Mouse (Mus musculus) NIH3T3 (cell line): ENCODE data around the gene Gfpt2.
"Not testable (repeated sequence)": the region's sequence is repeated elsewhere in the genome, so short reads cannot be mapped to it uniquely, and the experiment has no call there.

ENCODE experiments used
- DNase-seq: peaks from one replicate; pipeline ENCODE4 v3.0.0-alpha.2; 2012; ENCODE audit warnings: low read depth

Gfpt2 gene

DNA sequence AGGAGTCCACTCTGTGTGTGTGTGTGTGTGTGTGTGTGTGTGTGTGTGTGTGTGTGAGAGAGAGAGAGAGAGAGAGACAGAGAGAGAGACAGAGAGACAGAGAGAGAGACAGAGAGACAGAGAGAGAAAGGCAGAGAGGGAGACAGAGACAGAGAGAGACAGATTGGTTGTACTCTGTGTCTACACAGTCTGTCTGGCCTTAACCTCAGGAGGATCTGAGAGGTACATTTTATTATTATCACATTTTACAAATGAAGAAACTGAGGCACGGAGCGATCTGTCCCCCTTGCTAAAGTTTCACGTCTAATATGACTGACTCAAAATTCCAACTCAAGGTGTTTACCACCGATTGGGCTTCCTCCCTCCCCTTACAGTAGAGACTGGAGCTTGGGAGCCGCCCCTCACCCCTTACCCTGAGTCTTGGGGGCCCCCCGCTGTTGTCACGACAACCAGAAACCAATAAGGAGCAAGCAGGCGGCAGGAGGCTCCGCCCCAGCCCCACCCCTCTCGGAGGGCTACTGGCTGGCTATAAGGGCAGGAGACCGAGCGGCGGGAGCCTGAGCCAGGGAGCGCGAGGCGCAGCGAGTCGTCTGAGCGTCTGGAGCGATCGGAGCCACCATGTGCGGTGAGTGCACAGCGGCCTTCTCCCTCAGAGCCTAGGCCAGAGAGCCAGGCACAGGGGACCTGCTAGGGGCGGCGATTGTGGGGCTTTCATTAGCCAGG lies at the start of gene Gfpt2:
TSS of gene Gfpt2 (plus strand) at position 560 of the 723 bp plus-strand sequence.
- DNase-seq, result peak; percentile 76

DNA sequence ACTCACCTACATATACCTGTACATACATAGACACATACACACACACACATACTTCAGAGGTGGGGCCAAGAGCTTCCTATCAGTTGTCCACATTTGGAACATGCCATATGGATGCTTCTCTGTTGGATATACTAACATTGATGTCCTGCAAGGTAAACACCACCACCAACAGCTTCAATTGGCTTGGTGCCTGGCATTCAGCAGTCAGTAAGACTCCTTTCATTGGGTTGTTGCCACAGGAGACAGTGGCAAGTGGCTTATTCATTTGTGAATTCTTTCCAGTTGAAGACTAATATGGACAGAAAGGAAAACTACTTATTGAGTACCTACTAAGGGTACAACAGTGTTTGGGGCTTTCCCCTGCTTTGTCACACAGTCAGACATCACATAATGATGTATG lies 49.0 kb upstream of the Gfpt2 start:
- DNase-seq, result no peak

DNA sequence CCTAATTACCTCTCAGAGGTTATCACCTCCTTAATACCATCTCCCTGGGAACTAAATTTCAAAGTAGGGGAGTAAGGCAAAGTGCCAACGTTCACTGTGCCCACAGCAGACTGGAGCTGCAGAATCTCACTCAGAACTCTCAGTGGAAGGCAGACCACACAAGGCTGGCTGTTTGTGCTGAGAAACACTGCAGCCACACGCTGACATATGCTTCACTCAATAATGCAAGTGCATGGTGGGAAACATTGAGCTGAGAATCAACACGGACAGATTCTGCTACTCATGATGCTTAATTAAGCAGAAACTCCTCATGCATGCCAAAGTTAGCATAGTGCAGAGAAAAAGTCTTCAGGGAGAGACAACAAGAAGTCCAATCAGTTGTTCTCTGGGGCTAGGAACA lies 48.1 kb upstream of the Gfpt2 start:
- no peak for DNase-seq

DNA sequence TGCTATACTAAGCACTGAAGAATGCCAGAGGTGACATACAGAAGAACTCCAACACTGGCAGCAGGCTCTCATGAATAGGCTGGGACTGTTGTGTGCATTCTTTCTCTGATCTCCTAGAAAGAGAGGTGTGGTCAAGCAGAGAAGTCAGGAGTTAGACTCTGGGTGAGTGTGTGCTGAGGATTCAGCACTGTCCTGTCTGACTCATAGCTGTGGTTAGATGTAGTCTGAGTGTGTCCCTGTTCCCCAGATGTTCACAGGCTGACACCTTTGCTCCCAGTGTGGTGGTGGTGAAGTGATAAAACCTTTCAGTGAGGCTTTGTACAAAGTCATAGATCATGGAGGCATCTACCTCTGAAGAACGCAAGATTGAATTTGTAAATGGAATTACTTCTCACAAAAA lies 47.2 kb upstream of the Gfpt2 start:
- DNase-seq, result no peak

DNA sequence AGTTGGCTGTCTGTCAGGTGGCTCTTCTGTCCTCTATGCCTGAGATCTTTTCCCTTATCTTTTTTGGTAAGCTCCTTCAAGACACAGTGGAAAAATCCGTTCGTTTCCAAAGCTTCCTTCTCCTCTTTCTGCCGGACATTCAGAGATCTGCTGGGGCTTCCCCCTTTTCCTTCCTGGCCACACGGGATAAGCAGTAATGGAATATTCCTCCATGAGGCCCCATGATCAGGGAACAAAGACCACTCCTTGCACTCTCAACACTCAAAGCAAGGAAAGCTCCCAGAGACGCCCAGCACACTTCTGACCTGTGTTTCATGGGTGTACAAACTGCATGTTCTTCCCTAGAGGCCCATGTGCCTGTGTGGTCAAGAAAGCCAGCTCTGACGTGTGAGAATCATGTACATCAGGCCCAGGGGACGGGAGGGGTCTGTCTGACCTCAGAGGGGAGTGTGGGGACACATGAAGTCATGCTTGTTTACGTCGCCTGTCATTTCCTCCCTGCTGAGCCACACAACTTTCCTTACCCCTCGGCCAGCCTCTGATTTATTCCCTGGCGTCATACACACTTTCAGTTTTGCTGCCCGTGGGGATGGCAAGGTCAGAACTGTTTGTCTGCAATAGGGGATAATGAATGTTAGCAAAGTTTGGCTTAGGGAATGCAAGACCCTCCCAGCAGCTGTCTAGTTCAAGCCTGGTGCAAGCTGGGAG lies 38.9 kb upstream of the Gfpt2 start:
- DNase-seq, result peak; percentile 27

DNA sequence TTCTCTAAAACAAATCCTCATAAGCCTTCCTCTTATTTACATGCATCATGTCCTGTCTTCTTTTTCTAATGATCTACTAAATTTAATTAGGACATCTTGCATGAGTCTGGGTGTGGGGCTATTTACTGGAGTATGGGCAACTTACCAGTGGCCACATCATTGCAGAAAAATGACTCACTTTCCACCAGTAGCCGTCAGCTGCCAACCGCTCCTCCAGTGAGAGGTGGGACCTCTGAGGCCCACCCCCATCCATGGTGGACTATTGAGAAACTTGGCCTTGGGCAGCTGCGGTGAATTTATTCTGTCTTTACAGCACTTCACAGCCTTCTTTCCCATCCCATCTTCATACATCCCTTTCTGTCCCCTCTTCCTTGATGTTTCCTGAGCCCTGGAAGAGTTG lies 35.9 kb upstream of the Gfpt2 start:
- peak; percentile 65 for DNase-seq

DNA sequence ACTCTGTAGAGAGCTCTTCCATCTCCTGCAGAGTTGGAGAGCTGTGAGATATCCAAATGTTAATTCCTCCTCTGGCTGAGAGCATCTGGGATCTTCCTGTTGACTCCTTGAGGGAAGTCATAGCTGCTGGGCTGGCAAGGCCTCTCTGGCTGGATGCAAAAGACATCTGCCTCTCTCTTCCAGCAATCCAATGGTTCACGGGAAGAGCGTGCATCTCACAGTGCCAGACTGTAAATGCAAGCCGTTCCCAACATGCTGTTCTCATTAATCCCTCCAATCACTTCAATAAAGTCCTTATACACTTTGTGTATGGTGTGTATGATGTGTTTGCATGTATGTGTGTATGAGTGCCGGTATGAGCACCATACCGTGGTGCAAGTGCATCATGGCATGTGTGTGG lies 32.8 kb upstream of the Gfpt2 start:
- DNase-seq, result no peak

DNA sequence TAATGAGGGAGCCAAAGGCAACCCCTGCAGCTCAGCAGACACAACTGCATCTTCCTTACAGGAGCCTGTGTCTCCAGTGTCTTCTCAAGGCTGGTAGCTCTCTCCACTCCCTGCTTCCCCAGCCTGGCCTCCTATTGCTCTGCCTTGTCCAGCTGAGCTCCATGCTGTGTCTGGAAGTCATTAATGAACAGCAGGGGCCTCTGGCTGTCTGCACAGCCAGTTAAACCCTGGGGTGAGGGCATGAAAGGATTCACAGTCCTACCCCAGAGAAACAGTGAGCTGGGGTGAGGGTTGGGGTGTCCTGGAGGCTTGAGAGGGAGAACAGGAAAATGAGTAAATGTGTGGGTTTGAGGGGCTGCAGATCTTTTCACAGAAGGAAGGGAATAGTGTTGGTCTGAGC lies 30.4 kb upstream of the Gfpt2 start:
- DNase-seq, result peak; percentile 47

DNA sequence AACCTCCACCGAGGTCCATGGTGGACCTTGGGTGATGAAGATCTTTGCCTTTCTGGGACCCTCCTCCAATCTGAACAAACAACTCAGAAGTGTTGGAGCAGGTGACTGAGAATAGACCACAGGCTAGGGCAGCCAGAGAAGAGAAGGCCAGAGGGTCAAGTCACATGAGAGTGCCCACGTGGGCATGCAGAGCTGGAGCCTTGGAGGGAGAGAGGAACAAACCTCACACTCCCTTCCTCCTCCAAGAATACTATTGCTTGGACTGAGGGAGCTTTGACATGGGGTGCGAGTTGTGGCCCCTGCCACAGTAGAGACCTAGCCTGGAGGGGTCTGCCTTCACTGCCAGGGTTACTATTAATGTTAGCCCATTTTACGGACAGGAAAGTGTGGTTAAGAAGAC lies 30.0 kb upstream of the Gfpt2 start:
- no peak for DNase-seq

DNA sequence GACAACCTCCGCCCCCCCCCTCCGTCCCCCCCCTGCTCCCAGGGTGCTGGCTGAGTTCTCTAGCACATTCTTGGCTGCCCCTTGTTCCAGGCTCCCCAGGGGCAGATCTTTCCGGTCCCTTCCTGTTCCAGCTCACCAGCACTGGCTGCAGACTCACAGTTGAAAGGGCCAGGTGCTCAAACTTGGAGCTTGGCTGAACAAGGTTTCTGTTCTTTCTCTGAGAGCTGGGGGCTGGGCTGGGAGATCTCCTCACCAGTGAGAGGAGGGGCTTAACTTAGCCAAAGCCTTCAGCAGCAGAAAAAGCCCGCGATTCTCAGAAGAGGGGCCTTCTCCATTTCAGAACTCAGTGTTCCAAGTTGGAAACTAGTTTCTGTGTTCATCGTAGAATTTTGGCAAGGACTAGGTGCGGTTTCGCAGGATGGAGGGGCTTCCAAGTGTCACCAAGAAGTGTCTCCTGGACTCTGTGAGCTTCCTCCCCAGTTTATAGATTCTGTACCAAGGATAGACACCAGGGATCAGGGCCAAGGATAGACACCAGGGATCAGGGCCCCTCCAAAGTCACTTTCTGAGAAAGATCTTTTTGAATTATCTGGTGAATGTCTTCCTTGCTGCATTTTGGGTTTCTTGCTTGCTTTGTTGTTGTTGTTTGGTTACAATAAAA lies 29.2 kb upstream of the Gfpt2 start:
- DNase-seq, result peak; percentile 30

DNA sequence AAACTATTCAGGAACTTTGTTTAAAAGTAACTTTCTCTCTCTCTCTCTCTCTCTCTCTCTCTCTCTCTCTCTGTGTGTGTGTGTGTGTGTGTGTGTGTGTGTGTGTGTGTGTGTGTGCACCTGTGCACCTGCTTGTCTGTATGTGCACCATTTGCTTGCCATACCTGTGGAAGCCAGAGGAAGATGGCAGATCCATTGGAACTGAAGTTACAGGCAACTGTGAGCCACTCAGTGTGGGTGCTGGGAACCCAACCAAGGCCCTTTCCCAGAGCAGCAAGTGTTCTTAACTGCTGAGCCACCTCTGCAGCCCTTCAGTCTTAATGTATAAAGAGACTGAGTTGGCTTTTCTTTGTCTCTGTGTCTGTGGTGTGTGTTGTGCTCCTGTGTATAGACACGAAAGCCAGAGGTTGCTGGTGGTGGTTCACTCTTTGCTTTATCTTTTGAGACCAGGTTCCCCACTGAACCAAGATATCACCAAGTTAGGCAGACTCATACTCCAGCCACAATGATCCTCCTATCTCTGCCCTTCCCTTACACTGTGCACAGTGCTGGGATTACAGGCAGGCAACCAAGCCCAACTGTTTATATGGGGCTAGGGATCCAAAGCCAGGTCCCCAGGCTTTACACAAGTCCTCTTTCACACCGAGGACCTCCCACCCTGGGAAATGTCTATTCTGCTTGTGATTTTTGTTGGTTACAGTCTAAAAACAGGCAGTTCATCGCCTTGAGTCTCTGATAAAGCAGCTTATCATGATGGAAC lies 28.4 kb upstream of the Gfpt2 start:
- DNase-seq, result no peak

DNA sequence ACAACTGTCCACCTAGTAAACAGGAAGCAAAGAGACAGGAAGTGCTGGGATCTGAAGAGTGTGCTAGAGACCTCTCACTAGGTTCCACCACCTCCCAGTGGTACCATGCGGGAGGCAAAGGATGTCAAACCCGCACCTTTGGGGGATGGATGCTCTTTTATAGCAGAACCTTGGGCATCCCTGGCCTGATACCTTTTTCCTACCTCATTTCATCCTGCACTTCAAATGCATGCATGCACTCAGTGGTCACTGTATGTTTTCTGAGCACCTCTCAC lies 27.9 kb upstream of the Gfpt2 start:
- no peak for DNase-seq

DNA sequence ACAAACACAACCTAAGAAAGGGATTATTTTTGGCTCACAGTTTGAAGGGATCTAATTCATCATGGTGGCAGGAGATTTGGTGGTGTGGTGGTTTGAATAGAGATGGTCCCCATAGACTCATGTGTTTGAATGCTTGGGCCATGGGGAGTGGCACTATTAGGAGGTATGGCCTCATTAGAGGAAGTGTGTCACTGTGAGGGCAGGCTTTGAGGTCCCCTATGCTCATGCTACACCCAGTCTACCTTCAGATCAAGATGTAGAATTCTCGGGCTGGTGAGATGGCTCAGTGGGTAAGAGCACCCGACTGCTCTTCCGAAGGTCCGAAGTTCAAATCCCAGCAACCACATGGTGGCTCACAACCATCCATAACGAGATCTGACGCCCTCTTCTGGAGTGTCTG lies 26.5 kb upstream of the Gfpt2 start:
- DNase-seq, result not testable (repeated sequence)

DNA sequence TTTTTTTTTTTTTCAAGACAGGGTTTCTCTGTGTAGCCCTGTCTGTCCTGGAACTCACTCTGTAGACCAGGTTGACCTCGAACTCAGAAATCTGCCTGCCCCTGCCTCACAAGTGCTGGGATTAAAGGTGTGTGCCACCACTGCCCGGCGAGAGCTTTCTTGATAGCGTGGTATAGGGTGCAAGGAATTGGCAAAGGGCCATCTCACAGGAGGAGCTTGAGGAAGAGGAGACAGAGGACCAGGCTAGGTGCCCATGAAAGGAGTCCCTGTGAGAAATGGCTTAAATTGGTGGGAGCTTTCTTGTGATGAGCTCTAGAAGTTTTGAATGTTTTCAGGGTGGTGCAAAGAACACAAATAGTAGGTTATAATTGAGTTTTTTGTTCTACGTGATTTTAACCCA lies 25.2 kb upstream of the Gfpt2 start:
- no peak for DNase-seq

DNA sequence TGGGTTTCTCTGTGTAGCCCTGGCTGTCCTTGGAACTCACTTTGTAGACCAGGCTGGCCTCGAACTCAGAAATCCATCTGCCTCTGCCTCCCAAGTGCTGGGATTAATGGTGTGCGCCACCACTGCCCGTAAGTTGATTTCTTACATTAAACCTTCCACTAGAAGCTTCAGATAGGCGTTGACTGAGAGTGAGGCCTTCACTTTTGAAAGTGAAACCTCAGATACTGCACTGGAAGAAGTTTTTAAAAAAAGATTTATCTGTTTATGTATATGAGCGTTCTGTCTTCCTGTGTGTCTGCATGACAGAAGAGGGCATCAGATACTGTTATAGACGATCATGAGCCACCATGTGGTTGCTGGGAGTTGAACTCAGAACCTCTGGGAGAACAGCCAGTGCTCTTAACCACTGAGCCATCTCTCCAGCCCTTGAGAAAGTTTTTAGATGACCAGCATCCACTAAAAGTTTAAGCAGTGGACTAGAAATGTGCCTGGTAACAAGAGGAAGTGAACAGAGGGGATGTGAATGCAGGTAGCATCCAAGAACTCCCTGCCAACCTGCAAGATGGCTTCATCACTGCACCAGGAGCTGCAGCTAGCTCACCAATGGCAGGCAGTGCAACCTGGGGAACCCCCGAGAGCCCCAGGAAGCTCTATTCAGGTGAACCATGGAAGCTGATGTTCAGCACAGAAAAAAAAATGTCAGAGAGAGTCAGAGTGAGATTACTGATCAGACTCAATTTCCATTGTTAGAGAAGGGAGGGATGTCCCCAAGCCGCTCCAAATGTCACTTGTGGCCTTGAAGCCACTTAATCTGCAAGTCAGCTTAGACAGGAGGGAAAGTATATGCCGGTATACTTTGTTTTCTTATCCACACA lies 23.1 kb upstream of the Gfpt2 start:
- no peak for DNase-seq

DNA sequence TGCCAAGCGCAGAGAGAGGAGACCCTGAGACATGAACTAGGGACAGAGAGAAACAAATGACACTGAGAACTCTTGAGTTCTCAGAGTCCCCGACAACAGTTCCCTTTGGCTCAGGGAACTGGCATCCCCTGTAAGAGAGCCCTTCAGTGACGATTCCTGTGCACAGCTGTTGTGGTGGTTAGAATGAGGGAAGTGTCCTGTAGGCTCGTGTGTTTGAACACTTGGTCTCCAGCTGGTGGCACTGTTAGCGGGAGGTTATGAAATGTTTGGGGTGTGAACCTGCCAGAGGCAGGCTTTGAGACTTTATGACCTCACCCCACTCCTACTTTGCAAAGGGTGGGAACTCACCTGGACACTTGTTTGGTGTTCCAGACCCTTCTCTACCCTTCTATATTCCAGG lies 21.7 kb upstream of the Gfpt2 start:
- DNase-seq, result no peak

DNA sequence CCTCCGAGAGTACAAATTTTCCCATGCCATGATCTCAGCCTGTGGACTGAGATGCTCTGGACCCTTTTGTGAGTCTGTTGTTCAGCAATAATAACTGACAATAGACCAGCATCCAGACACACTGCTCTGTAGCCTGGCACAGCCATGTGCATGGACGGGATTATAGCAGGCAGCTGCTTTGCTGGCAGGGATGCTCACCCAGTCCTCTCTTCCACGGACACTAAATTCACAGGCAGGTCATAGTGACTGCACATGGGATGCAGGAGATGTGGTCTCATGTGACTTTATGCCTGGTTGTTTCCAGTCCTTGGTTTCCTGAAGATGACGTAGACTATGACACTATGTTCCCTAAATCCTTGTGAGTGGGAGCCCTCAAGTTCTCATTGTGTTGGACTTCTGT lies 19.1 kb upstream of the Gfpt2 start:
- DNase-seq, result no peak

DNA sequence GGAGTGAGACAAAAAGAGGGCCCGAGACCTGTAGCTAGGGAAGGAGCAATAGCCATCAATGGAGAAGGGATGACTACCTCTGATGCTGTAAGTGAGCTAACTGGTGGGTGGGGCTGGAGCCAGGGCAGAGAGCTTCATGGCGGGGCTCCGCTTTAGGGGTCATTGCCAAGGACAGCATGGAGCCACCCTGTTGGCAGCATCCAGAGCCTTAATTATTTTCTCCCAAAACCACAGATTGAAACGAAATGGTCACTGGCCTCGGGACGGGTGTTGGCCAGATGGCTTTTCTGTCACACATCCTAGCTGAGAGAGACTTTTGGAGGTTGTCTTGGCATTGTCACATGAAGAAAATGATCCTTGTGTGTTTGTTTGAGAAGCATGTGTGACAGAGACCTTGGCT lies 15.1 kb upstream of the Gfpt2 start:
- DNase-seq, result no peak

DNA sequence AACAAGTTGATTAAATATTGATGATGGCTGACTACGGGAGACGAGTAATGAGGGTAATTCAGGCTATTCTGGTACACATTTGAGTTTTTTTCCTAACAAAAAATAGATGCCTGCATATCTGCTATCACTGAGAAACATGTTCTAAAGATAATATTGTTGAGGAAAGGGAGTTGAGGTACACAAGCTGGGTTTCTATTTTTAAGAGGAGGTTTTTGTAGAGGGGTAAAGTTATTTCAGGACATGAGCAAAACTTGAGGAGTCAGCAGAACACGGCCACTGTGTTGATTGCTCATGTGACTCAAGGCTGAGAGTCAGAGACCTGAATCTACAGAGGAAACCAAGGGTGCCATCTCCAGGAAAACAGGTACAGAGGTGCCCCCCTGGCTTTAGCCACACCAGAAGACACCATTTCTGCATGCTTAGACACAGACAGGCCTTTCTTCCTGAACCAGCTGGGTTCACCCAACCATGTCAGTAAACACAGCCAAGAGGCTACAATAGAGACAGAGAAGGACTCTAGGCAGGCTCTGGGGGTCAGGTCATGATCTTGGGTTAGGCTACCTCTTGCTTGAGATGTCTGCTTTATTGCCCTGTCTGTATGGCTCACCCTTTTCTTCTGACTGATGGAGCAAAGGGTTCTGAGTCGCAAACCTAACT lies 13.7 kb upstream of the Gfpt2 start:
- no peak for DNase-seq

DNA sequence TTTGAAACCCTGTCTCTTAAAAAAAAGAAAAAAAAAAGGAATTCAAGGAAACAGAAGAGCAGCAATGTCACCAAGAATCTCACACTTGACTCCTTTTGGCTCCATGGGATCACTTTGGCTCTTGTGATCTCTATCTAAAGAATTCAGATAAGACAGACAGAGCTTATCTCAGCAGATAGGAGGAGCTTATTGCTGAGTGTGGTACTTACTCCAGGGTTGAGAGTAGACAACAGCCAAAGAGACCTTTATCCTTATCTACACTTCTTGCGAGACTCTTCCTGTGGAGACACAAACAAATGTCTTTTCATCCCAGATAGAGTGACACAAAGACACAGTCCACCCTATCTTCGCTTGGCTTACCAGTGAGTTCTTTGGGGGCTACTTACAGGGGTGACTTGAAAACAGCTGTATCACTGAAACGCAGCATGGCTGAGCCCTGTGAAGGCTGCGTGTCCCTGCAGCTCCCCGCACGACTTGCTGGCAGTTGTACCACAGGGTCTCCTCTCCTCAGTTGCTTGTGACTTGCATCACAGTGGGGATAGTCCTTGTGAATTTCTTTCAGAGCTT lies 12.1 kb upstream of the Gfpt2 start:
- DNase-seq, result no peak

DNA sequence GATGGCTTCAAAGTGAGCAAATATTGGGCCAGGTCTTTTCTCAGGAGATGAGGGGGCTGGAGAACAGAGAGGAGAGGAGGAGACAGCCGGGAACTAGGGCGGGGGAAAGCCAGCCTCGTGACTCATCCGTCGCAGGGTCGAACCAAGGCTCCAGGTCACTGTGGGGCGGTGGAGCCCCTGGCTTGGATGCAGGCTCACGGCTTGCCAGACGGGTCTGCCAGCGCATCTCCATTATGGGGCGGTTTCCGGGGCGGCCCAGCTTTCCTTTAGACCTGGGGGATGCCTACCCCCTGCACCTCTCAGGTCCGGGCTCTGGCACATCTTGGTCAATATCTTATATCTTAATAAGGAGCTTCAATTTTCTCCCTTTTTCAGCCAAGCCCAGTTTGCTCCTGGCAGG lies 847 bp upstream of the Gfpt2 start:
- peak; percentile 11 for DNase-seq
